Mouse (Mus musculus) heart, embryonic 13.5 days (tissue): ENCODE measurements around the gene Gm49380. TPM values are rescaled to one million over a fixed set of nuclear protein-coding genes. Genes with fewer than 3 reads are reported as not detected.
A peak's percentile ranks its signal among the peaks of the same experiment; 100 is the strongest.

Experiments
- ATAC-seq: fragments of 200-750 bp; cut with Nextera tagmentation; 2 replicates; pipeline ENCODE4 v1.8.0; 2017; ENCODE audit warnings: moderate TSS enrichment; ENCODE audit not compliant: insufficient number of reproducible peaks, low FRiP score, low TSS enrichment; ENCODE audit errors: extremely low read depth
- H3K27ac ChIP-seq: fragments of 300-500 bp; sonication (generic); replicated peaks from 2 replicates; pipeline ENCODE4 v1.5.1; 2015; ENCODE audit warnings: moderate library complexity, mild to moderate bottlenecking, inconsistent platforms
- H3K27me3 ChIP-seq: fragments of 300-500 bp; sonication (generic); replicated peaks from 2 replicates; pipeline ENCODE4 v1.6.1; 2015; ENCODE audit warnings: mild to moderate bottlenecking, inconsistent platforms
- H3K36me3 ChIP-seq: fragments of 300-500 bp; sonication (generic); 2 replicates; pipeline ENCODE4 v1.6.1; 2015; ENCODE audit warnings: mild to moderate bottlenecking, inconsistent platforms
- H3K4me1 ChIP-seq: fragments of 300-500 bp; sonication (generic); 2 replicates; pipeline ENCODE4 v1.6.1; 2015; ENCODE audit warnings: inconsistent platforms
- H3K4me2 ChIP-seq: fragments of 300-500 bp; sonication (generic); 2 replicates; pipeline ENCODE4 v1.6.1; 2015; ENCODE audit warnings: inconsistent platforms, mild to moderate bottlenecking, moderate library complexity
- H3K4me3 ChIP-seq: fragments of 300-500 bp; sonication (generic); 2 replicates; pipeline ENCODE4 v1.5.1; 2015; ENCODE audit warnings: moderate library complexity, mild to moderate bottlenecking, inconsistent platforms
- H3K9ac ChIP-seq: fragments of 300-500 bp; sonication (generic); 2 replicates; pipeline ENCODE4 v1.6.1; 2015; ENCODE audit warnings: inconsistent platforms, mild to moderate bottlenecking, moderate library complexity
- H3K9me3 ChIP-seq: fragments of 300-500 bp; sonication (generic); 2 replicates; pipeline ENCODE4 v1.6.1; 2016; ENCODE audit warnings: inconsistent platforms
- WGBS: fragments of 180-500 bp; shearing (Covaris S2); methylation state at CpG from one replicate; pipeline ENCODE4 v1.1.7; 2015; ENCODE audit warnings: mixed read lengths; 5-methylcytosine and 5-hydroxymethylcytosine counted together
- polyA plus RNA-seq: library from polyadenylated mRNA; unstranded; fragments of >200 nt; fragmentation: Nextera tagmentation; extraction: Ambion mirVana; gene quantifications from 2 replicates; pipeline ENCODE4 v1.2.1, GENCODE M21; 2015

Gene Gm49380
- polyA plus RNA-seq, 1 experiment from 2014 or later, result not detected

- H3K9ac ChIP-seq, result no peak overlapping the region
- peak overlapping the region; percentile 41; the same call in 1 of the 2 replicates for H3K27ac ChIP-seq
- H3K36me3 ChIP-seq, result no peaks in the 10 kb centered on the region
- H3K4me2 ChIP-seq, result no peak overlapping the region
- H3K9me3 ChIP-seq, result no peaks in the 10 kb centered on the region
- H3K27me3 ChIP-seq, result no peaks in the 10 kb centered on the region; the same call in 1 of the 2 replicates
- ATAC-seq, result no peak
- no peak overlapping the region for H3K4me3 ChIP-seq
- H3K4me1 ChIP-seq, result peaks cover 10% of the 10 kb centered on the region; the same call in 1 of the 2 replicates
- 40% methylated on average over 5 of the region's 5 CpGs for WGBS
Observed at GRCm38 (mm10) chr9:44029580-44030236, 83.6 kb downstream of the Gm49380 start.

- ATAC-seq, result no peak
- Histone ChIP-seq H3K27me3 (peaks cover 4% of the 10 kb centered on the region; the same call in 1 of the 2 replicates), H3K4me3 (no peak overlapping the region), H3K4me2 (no peak overlapping the region), H3K27ac (no peak overlapping the region), H3K36me3 (no peaks in the 10 kb centered on the region), H3K4me1 (peaks cover 1% of the 10 kb centered on the region; the same call in 1 of the 2 replicates), H3K9me3 (no peaks in the 10 kb centered on the region), H3K9ac (no peak overlapping the region)
- 74% methylated on average over 3 of the region's 3 CpGs for WGBS
Observed at GRCm38 (mm10) chr9:44024096-44024495, 89.2 kb downstream of the Gm49380 start.

DNA sequence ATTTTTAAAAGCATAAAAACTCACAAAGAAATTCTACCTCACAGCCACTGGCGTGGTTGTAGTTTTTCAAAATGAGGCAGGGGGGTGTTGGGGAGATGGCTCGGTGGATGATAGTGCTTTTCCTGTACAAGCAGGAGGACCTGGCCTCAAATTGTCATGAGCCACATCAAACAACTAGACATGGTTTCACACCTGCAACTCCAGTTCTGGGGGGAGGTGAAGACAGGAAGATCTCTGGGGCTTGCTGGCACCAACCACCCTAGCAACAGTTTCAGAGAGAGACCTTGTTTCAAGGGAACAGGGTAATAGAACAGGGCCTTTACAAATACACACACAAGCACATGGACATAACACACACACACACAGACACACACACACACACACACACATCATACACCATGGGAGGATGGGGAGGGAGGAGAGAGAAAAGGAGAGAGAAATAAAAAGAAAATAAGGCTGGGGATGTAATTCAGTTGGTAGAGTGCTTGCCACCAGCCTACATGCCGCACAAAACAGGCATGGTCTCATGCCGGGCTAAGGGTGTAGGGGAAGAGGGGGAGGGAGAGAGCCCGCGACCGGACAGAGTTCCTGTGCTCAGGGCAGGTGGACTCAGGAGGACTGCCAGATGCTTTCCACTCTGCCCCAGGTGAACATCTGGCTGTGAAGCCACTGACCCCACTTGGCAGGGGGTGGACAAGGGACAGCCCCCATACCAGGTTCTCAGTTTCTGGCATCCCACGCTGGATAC lies 91.0 kb downstream of the Gm49380 start:
- H3K9me3 ChIP-seq, result no peaks in the 10 kb centered on the region
- ATAC-seq, result no peak
- peaks cover 4% of the 10 kb centered on the region; the same call in 1 of the 2 replicates for H3K27me3 ChIP-seq
- H3K4me2 ChIP-seq, result no peak overlapping the region
- WGBS, result 72% methylated on average over 8 of the region's 8 CpGs
- no peaks in the 10 kb centered on the region for H3K36me3 ChIP-seq
- H3K9ac ChIP-seq, result no peak overlapping the region
- no peak overlapping the region for H3K4me3 ChIP-seq
- no peak overlapping the region for H3K27ac ChIP-seq
- H3K4me1 ChIP-seq, result no peaks in the 10 kb centered on the region

- Histone ChIP-seq H3K36me3 (no peaks in the 10 kb centered on the region), H3K27me3 (peaks cover 4% of the 10 kb centered on the region; the same call in 1 of the 2 replicates), H3K9ac (no peak overlapping the region), H3K27ac (no peak overlapping the region), H3K4me3 (no peak overlapping the region), H3K4me1 (no peaks in the 10 kb centered on the region), H3K4me2 (no peak overlapping the region), H3K9me3 (no peaks in the 10 kb centered on the region)
- ATAC-seq, result no peak
- WGBS, result 61% methylated on average over 7 of the region's 7 CpGs
Observed at GRCm38 (mm10) chr9:44020001-44020400, 93.3 kb downstream of the Gm49380 start.

GRCm38 (mm10) chr9:44017846-44018245 lies 95.5 kb downstream of the Gm49380 start:
- no peaks in the 10 kb centered on the region for H3K9me3 ChIP-seq
- ATAC-seq, result no peak

More at GRCm38 (mm10) chr9:44017846-44018245, 95.5 kb downstream of the Gm49380 start:
- Histone ChIP-seq H3K27ac (no peak overlapping the region), H3K27me3 (peaks cover 4% of the 10 kb centered on the region; the same call in 1 of the 2 replicates), H3K36me3 (no peaks in the 10 kb centered on the region), H3K4me3 (no peak overlapping the region), H3K4me2 (no peak overlapping the region), H3K4me1 (peaks cover 4% of the 10 kb centered on the region; the same call in 1 of the 2 replicates), H3K9ac (no peak overlapping the region)
- WGBS, result 65% methylated on average over 5 of the region's 5 CpGs

Other genes with a start within 250 kb of the Gm49380 start
- gene Thy1, start 70.1 kb downstream of the Gm49380 start, polyA plus RNA-seq, result 0.47 and 0.98 TPM in 2 replicates
- gene Usp2, start 46.5 kb downstream of the Gm49380 start, polyA plus RNA-seq, result 48.5 and 66.0 TPM in 2 replicates
- not detected in 2 replicates for gene Mfrp, start 11.8 kb downstream of the Gm49380 start, polyA plus RNA-seq
- gene C1qtnf5, start 6.3 kb downstream of the Gm49380 start, polyA plus RNA-seq, result 1.1 and 2.1 TPM in 2 replicates
- 38.5 and 39.3 TPM in 2 replicates for gene Rnf26, start within 50 bp of the Gm49380 start, polyA plus RNA-seq
- gene Mcam, start 21.0 kb upstream of the Gm49380 start, polyA plus RNA-seq, result 112 and 127 TPM in 2 replicates
- gene Cbl, start 120.5 kb upstream of the Gm49380 start, polyA plus RNA-seq, result 10.4 and 11.9 TPM in 2 replicates
- gene Ccdc153, start 127.2 kb upstream of the Gm49380 start, polyA plus RNA-seq, result not detected in 2 replicates
- gene Pdzd3, start 138.0 kb upstream of the Gm49380 start, polyA plus RNA-seq, result 0.12 TPM in 1 of 2 replicates, not detected in the other
- gene Nlrx1, start 155.1 kb upstream of the Gm49380 start, polyA plus RNA-seq, result 5.6 and 5.9 TPM in 2 replicates
- 2.1 and 3.5 TPM in 2 replicates for gene Abcg4, start 175.1 kb upstream of the Gm49380 start, polyA plus RNA-seq
- 14.9 and 16.0 TPM in 2 replicates for gene Hinfp, start 192.2 kb upstream of the Gm49380 start, polyA plus RNA-seq
- 7.1 TPM in 2 replicates for gene C2cd2l, start 206.8 kb upstream of the Gm49380 start, polyA plus RNA-seq
- 33.4 and 34.4 TPM in 2 replicates for gene Dpagt1, start 212.5 kb upstream of the Gm49380 start, polyA plus RNA-seq
- 196 and 199 TPM in 2 replicates for gene H2afx, start 221.2 kb upstream of the Gm49380 start, polyA plus RNA-seq
- 135 and 149 TPM in 2 replicates for gene Hmbs, start 230.7 kb upstream of the Gm49380 start, polyA plus RNA-seq
- gene Vps11, start 248.2 kb upstream of the Gm49380 start, polyA plus RNA-seq, result 20.0 and 21.1 TPM in 2 replicates